Comparison of ENCODE assay signal across 10 mouse cellular contexts in the genomic region with DNA sequence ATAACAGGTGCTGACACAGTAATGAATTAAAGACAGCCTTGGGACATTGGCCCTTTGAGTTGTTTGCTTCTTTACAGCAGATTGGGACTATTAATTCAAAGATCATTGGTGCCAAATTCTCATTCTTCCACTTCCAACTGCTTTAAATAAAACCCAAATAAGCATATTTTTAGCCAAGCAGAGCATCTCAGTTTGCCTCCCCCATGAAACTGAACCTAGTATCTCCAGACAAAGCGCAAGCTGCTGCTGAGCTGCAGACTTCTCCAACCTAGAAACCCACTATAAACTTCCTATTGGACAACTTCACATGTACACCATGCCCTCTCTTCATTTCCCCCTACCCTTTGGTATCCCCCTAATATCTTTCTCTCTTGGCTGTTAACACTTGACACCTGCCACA.
"Had no signal": no experiment of that assay in that cellular context is flagged by ENCODE, and none has a peak within 500 bp of the region (broad histone marks: within the 10 kb centered on the region; RNA-seq: fewer than 3 reads in every experiment).

No protein-coding gene starts in this region.

- ATAC-seq: lung, postnatal 0 days; midbrain, embryonic 13.5 days; midbrain, embryonic 15.5 days had no signal

- DNase-seq: lung, adult 2 months; lung, postnatal 14 days; lung, postnatal 36 days; right cerebral cortex, postnatal 14 days; thymus, adult 2 months; thymus, postnatal 25 days; thymus, postnatal 4 days had no signal
